Mouse (Mus musculus) testis, postnatal 10 days (tissue): ENCODE data around the gene Ears2.

Experiments
- DNase-seq: peaks from one replicate; pipeline ENCODE4 v3.0.0; 2021; ENCODE audit warnings: low spot score

Gene Ears2

GRCm38 (mm10) chr7:122045181-122045634 lies 21.9 kb downstream of the Ears2 start:
- peak; percentile 56 for DNase-seq

- DNase-seq = no peak
Observed at GRCm38 (mm10) chr7:122044106-122044505, 23.0 kb downstream of the Ears2 start.

- DNase-seq = no peak
Observed at GRCm38 (mm10) chr7:122034348-122034747, 32.7 kb downstream of the Ears2 start.

- no peak for DNase-seq
Observed at GRCm38 (mm10) chr7:122033371-122033770, 33.7 kb downstream of the Ears2 start.

- DNase-seq = no peak
Observed at GRCm38 (mm10) chr7:122022131-122022530, 44.9 kb downstream of the Ears2 start.

- peak; percentile 94 for DNase-seq
Observed at GRCm38 (mm10) chr7:122020667-122021354, 46.3 kb downstream of the Ears2 start, which contains the start of gene Gga2. Gene Gga2, minus strand, starts transcription at chr7:122021222.

- no peak for DNase-seq
Observed at GRCm38 (mm10) chr7:122020273-122020666, 46.8 kb downstream of the Ears2 start.

- DNase-seq = no peak
Observed at GRCm38 (mm10) chr7:122018978-122019377, 48.1 kb downstream of the Ears2 start.

- no peak for DNase-seq
Observed at GRCm38 (mm10) chr7:122018247-122018646, 48.8 kb downstream of the Ears2 start.

GRCm38 (mm10) chr7:122015734-122016133 lies 51.3 kb downstream of the Ears2 start:
- no peak for DNase-seq

- peak; percentile 58 for DNase-seq
Observed at GRCm38 (mm10) chr7:122015105-122015504, 52.0 kb downstream of the Ears2 start.

- no peak for DNase-seq
Observed at GRCm38 (mm10) chr7:122012949-122013348, 54.1 kb downstream of the Ears2 start.

- no peak for DNase-seq
Observed at GRCm38 (mm10) chr7:122012370-122012769, 54.7 kb downstream of the Ears2 start.

GRCm38 (mm10) chr7:122000396-122000795 lies 66.7 kb downstream of the Ears2 start:
- no peak for DNase-seq

- DNase-seq = no peak
Observed at GRCm38 (mm10) chr7:121995961-121996360, 71.1 kb downstream of the Ears2 start.
